Mouse (Mus musculus) embryo, embryonic 11.5 days (tissue): Measurements from ENCODE around the gene Alox5.
"Not testable (repeated sequence)": the region's sequence is repeated elsewhere in the genome, so short reads cannot be mapped to it uniquely, and the experiment has no call there.

Experiments
- DNase-seq: peaks from one replicate; pipeline ENCODE4 v3.0.0-alpha.2; 2012; ENCODE audit warnings: low read depth, low spot score

Alox5 gene

GRCm38 (mm10) chr6:116460544-116461283 is at the start of gene Alox5:
Gene Alox5, minus strand, starts transcription at chr6:116461178.
- no peak for DNase-seq

GRCm38 (mm10) chr6:116506302-116507003 is 45.5 kb upstream of the Alox5 start, which contains the start of gene Olfr212:
Gene Olfr212, plus strand, starts transcription at chr6:116506516.
- DNase-seq: not testable (repeated sequence)

DNA sequence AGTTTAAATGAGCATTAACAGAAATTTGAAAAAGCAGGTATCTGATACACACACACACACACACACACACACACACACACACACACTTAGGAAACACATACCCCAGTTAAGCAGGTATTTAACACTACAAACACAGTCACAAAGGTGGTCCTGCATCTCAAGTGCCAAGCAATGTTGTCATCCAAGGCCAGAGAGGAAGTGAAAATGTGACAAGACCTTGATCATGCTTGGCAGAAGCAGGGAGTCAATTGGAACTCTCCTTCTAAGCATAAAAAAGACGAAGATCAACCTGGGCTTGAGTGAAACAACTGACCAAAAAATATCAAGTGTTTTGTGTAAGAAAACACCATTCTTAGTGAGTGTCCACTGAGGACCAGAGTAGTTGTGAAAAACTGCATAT is 35.0 kb upstream of the Alox5 start:
- DNase-seq: no peak

DNA sequence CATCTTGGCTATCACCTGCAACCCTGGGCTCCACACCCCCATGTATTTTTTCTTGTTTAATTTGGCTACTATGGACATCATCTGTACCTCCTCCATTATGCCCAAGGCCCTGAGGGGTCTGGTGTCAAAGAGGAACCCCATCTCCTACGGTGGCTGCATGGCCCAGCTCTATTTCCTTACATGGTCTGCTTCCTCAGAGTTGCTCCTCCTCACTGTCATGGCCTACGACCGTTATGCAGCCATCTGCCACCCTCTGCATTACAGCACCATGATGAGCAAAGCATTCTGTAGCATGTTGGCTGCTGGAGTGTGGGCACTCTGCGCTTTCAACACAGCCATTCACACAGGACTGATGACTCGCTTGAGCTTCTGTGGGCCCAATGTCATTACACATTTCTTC is 32.8 kb upstream of the Alox5 start:
- no peak for DNase-seq

- no peak for DNase-seq
Measured at GRCm38 (mm10) chr6:116488791-116489190, 27.8 kb upstream of the Alox5 start, which contains the start of gene Olfr211. Gene Olfr211, plus strand, starts transcription at chr6:116489091.

- no peak for DNase-seq
Measured at GRCm38 (mm10) chr6:116486833-116487232, 25.9 kb upstream of the Alox5 start.

DNA sequence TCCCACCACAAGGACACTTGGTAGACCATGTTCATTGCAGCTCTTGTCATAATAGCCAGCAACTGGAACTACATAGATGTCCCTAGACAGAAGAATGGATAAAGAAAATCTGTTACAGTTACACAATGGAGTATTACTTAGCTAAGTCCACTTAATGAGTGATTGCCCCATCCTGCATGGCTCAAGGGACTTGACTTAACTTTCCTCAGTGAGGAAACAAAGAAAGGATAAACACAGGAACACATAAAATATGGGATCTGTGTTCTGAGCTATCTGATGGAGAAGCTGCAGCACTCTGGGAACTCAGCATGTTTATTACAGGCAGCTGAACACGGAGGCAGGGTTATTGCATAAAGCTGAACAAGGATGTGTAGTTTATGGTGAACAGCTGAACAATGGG is 24.1 kb upstream of the Alox5 start:
- DNase-seq: no peak

- no peak for DNase-seq
Measured at GRCm38 (mm10) chr6:116468081-116468480, 7.1 kb upstream of the Alox5 start.

DNA sequence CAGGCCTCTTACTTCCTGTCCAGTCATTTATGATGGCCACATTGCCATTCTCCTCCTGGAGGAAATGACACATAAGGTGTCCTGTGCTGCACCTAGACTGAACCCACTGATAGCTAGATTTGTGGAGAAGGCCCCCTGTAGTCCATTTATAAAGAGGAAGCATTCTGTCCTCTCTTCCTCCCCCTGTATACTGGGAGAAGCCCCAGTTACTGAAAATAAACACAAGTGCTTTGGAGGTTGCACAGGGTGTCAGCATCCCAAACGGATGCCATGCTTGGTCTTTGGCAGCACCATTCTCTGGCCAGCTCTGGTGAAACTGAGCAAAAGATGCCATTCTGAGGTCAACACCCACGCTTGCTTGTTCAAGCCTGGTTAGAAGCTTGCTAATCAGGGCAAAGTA is 1.7 kb downstream of the Alox5 start:
- DNase-seq: no peak

GRCm38 (mm10) chr6:116458728-116459127 is 2.2 kb downstream of the Alox5 start:
- DNase-seq: no peak

GRCm38 (mm10) chr6:116456482-116456881 is 4.5 kb downstream of the Alox5 start:
- no peak for DNase-seq

GRCm38 (mm10) chr6:116455781-116456180 is 5.2 kb downstream of the Alox5 start:
- no peak for DNase-seq

DNA sequence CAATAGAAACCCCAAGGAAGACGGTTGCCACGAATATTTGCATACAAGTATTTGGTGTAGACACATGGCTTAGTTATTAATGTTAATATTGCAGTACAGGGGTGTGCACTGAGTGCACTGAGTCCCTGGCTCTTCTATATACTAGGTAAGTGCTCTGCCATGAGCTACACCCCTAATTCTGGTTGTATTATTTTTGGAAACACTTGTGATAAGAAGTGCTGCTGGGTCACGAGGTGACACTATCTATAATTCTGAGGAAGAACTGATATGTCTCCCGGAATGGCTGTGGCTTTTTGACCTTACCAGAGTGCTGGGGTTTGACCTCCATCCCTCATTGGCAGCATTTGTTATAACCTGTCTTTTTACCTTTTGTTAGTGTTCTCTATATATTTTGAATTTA is 20.1 kb downstream of the Alox5 start:
- DNase-seq: no peak

DNA sequence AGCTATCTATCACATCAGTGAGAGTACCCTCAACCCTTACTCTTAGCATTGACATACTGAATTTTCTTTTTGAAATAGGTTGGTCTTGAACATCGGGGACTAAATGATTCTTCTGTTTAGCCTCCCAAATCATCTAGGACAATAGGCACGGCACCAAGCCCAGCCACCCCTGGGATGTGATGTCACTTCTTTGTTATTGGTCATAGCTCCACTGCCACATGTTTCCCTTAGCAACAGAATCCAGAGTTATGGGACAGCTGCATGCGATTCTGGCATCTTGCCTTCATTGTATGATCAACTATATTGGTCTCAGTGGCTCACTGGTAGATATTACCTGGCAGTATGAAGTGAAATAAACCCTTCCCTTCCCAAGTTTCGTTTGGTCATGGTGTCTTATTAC is 20.5 kb downstream of the Alox5 start:
- no peak for DNase-seq

GRCm38 (mm10) chr6:116439531-116439930 is 21.4 kb downstream of the Alox5 start:
- DNase-seq: no peak

- DNase-seq: no peak
Measured at GRCm38 (mm10) chr6:116438864-116439263, 22.1 kb downstream of the Alox5 start.

- no peak for DNase-seq
Measured at GRCm38 (mm10) chr6:116428282-116428681, 32.7 kb downstream of the Alox5 start.

- DNase-seq: no peak
Measured at GRCm38 (mm10) chr6:116427552-116427951, 33.4 kb downstream of the Alox5 start.

DNA sequence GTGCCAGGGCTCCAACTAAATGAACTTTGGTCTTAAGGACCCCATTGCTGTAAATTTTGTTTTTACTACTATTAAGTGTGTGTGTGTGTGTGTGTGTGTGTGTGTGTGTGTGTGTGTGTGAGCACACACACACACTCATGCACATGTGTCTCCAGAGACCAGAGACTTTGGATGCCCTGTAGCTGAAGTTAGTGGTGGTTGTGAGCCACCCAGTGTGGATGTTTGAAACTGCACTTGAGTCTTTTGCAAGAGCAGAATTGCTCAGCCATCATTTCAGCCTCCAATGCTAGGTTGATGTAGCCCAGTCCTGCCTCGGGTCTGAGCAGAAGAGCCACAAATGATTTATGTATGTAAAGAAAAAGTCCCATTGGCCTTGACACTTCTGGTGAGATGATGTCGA is 37.3 kb downstream of the Alox5 start:
- no peak for DNase-seq

DNA sequence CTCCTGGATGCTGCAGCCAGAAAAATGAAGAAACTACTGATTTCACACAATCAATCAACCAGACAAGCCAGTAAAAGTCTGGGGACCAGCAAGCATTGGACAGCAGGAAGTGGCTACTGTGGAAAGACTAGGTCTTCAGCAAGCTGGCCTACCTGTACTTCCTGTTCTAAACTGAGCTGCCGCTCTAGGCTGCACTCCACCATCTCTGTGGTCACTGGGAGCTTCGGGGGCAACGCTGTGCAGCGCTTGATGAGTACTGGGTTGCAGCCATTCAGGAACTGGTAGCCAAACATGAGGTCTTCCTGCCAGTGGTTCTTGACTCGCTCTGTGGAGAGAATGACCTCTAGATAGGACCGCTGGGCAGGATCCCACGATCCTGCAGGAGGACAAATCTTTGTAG is 38.0 kb downstream of the Alox5 start:
- no peak for DNase-seq

- DNase-seq: no peak
Measured at GRCm38 (mm10) chr6:116420271-116420670, 40.7 kb downstream of the Alox5 start.

- DNase-seq: no peak
Measured at GRCm38 (mm10) chr6:116419699-116420098, 41.3 kb downstream of the Alox5 start.

GRCm38 (mm10) chr6:116418487-116418886 is 42.5 kb downstream of the Alox5 start:
- no peak for DNase-seq
